Mouse (Mus musculus) bone marrow macrophage, adult 2 months (primary cell): ENCODE measurements at regions not wholly inside any gene's neighbourhood (a gene's known extent, or its start where the extent isn't known, plus 50 kb on each side); places are given as distances from the start of the nearest gene placed in this dataset.

Experiments used
- CTCF ChIP-seq: IDR thresholded peaks from 2 replicates; pipeline ENCODE4 v1.5.1; 2012; ENCODE audit warnings: low read depth, mild to moderate bottlenecking, low read length, moderate library complexity
- POLR2A ChIP-seq: IDR thresholded peaks from 2 replicates; pipeline ENCODE4 v1.6.1; 2012; ENCODE audit warnings: mild to moderate bottlenecking, low read depth, low read length, borderline replicate concordance

GRCm38 (mm10) chr2:17850741-17851140, 119.5 kb upstream of the Nebl start:
- no peak for TF ChIP-seq CTCF
- no peak for TF ChIP-seq POLR2A
